Mouse (Mus musculus): ENCODE measurements at regions not wholly inside any gene's neighbourhood (a gene's known extent, or its start where the extent isn't known, plus 50 kb on each side); places are given as distances from the start of the nearest gene placed in this dataset.

DNA sequence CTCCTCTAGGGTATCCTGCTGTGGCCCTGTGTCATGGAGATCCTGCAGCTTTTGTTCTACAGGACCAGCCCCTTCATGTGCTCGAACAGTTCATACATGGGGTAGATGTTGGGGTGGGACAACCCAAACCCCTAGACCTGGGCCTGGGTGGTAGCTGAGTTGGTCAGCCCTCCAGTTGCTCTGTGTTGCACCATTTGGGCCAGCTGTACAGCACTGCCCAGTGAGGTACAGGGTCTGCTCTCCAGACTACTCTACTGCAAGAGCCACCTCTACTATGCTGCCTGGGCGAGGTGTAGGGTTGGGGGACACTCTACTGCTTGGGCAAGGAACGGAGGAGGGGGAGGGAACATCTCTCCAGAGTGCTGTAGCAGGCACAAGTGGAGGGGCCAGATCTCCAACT is 120.6 kb downstream of the Cth start:
- no peak for TF ChIP-seq CTCF (IDR thresholded peaks at IDR 0.05; ENCODE audit: low read depth)
- TF ChIP-seq EP300 (IDR thresholded peaks at IDR 0.05; ENCODE audit: low read depth) = no peak
